Mouse (Mus musculus): ENCODE measurements at regions not wholly inside any gene's neighbourhood (a gene's known extent, or its start where the extent isn't known, plus 50 kb on each side); places are given as distances from the start of the nearest gene placed in this dataset.

- intact Hi-C loops (cut with DNase I), result no loop called here
- no peak for DNase-seq (ENCODE audit: low spot score in 2 of 2)
Observed at GRCm38 (mm10) chr2:117867409-117867808, 244.3 kb upstream of the Thbs1 start.

GRCm38 (mm10) chr2:117868857-117869256 is 242.8 kb upstream of the Thbs1 start:
- intact Hi-C loops (cut with DNase I), result no loop called here
- no peak for DNase-seq (ENCODE audit: low spot score in 2 of 2)

DNA sequence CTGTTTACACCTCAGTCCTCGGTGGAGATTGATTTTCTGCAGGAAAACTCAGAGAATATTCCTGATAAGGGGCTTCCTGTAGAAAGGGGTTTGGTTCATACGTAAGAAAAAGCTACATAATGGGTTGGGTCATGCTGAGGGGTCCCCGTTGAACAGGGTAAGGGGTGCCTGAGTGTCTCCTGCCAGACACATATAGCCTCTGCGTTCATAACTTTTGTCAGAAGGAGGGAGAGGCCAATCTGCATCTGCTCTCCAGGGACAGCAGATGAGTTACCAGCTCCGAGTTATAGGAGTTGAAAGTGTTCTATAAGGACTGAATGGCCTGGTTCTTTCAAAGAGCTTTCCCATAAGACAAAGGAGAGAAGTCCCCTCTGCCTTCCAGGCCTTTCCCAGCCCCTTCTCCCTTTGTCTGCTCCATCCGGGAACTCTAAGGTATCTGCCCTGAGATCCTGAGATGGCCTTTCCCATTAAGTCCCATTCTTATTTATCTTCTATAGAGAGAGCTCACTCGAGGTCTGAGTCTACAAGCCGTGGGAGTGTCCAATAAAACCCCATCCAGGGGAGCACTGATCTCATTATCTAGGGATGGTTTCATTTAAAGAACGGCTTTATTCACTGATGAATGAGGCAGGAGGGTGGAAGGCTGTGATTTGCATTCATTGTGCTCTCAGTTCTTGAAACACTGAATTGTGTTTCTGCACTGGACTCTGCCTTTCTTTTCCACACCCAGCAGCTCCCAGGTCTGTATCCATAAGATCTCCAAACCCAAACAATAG is 240.0 kb upstream of the Thbs1 start:
- no peak for DNase-seq (ENCODE audit: low spot score in 2 of 2)
- intact Hi-C loops (cut with DNase I), result no loop called here

GRCm38 (mm10) chr2:117877816-117878215 is 233.9 kb upstream of the Thbs1 start:
- intact Hi-C loops (cut with DNase I), result no loop called here
- DNase-seq (ENCODE audit: low spot score in 2 of 2), result no peak

DNA sequence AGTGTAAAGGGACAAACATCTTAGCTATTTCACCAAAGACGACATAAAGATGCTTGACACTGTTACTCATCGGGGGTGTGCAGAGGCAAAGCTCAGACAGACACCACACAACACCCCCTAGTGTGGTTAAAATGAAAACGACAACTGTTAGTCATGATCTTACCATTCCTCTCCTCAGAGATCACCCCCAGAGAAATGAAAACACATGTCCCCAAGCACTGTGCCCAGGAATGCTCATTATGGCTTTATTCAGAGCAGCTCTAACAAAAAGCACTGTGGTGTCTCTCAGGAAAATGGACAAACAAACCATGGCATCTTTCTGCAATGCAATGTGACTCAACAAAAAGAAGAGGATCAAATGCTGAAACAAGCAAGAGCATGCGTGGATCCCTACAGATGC is 229.5 kb upstream of the Thbs1 start:
- intact Hi-C loops (cut with DNase I), result no loop called here
- DNase-seq (ENCODE audit: low spot score in 2 of 2), result no peak

- DNase-seq (ENCODE audit: low spot score in 2 of 2), result no peak
- intact Hi-C loops (cut with DNase I), result no loop called here
Observed at GRCm38 (mm10) chr2:117882890-117883289, 228.8 kb upstream of the Thbs1 start.

- DNase-seq (ENCODE audit: low spot score in 2 of 2), result no peak
- intact Hi-C loops (cut with DNase I), result no loop called here
Observed at GRCm38 (mm10) chr2:117886516-117886915, 225.2 kb upstream of the Thbs1 start.

DNA sequence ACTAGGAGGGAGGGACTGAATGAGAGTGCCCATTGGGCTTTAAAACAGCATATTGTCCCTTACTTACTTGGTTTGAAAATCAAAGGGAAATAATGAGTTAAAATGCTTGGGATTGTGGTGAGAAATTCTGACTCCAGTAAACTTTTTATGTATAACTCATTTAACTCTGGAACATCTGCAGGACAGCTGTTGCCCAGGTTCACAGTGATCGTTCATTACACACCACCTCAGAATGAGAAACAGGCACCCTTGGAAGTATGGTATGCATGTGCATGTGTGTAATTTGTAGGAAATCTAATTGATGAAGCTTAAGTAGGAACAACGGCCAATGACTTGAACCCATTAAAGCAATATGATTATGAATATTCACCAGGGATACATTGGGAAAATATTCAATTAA is 210.4 kb upstream of the Thbs1 start:
- no peak for DNase-seq (ENCODE audit: low spot score in 2 of 2)
- intact Hi-C loops (cut with DNase I), result no loop called here

- intact Hi-C loops (cut with DNase I), result no loop called here
- DNase-seq (ENCODE audit: low spot score in 2 of 2), result no peak
Observed at GRCm38 (mm10) chr2:117902837-117903236, 208.8 kb upstream of the Thbs1 start.

GRCm38 (mm10) chr2:117903705-117904104 is 208.0 kb upstream of the Thbs1 start:
- intact Hi-C loops (cut with DNase I), result no loop called here
- DNase-seq (ENCODE audit: low spot score in 2 of 2), result no peak

GRCm38 (mm10) chr2:117906509-117906908 is 205.2 kb upstream of the Thbs1 start:
- intact Hi-C loops (cut with DNase I), result no loop called here
- no peak for DNase-seq (ENCODE audit: low spot score in 2 of 2)

GRCm38 (mm10) chr2:117910781-117911180 is 200.9 kb upstream of the Thbs1 start:
- no peak for DNase-seq (ENCODE audit: low spot score in 2 of 2)
- intact Hi-C loops (cut with DNase I), result no loop called here

DNA sequence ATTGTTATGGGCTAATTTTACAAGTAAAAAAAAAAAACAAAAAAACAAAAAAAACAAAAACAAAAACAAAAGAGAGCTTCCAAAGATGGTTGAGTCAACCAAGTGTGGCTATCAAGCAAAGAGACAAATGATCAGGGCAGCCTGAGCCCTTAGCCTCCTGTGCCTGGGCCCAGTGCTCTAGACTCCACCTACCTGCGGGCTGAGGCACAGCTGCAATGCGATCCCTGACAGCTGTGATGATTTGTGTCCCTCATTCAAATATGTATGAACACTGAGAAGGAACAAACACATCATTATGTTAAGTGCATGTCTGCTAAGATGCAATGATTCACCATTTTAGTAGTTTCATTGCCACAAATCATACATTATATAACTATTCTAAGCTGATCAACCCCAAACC is 199.0 kb upstream of the Thbs1 start:
- no peak for DNase-seq (ENCODE audit: low spot score in 2 of 2)
- intact Hi-C loops (cut with DNase I), result no loop called here

DNA sequence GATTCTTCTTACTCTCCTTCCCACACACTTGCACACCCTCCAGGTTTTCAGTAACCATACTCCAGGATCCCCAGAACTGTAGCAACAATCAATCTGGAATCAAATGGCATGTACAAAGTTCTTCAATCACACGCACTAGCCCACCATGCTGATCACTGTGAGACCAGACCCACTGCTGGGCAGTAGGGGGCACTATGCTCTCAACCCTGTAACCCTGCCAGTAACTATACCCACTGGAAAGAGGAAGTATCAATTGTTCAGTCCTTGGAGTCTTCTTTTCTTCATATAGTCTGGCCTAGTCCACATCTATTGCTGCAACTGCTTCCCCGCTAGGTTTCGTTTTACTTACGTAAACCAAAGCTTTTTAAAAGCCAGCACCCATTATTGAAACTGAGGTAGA is 197.8 kb upstream of the Thbs1 start:
- no peak for DNase-seq (ENCODE audit: low spot score in 2 of 2)
- intact Hi-C loops (cut with DNase I), result no loop called here

DNA sequence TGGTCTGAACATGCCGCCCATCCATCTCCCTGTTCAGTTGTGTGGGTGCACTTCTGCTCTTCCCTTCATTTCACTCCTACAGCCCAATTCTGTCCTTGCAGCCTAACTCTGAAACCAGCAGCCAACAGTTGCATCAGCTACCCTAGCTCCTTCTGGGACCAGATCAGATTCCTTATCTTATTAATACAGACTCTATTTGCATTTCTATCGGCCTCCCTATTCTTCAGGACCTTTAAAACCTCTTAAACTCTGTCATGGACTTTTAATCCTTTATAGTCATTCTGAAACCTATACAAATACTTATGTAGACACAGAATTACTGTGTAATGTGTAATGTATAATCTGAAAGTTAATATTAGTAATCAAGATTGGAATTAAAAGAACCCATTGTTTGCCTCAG is 195.9 kb upstream of the Thbs1 start:
- no peak for DNase-seq (ENCODE audit: low spot score in 2 of 2)
- intact Hi-C loops (cut with DNase I), result no loop called here

GRCm38 (mm10) chr2:117917181-117917580 is 194.5 kb upstream of the Thbs1 start:
- DNase-seq (ENCODE audit: low spot score in 2 of 2), result no peak
- intact Hi-C loops (cut with DNase I), result no loop called here

DNA sequence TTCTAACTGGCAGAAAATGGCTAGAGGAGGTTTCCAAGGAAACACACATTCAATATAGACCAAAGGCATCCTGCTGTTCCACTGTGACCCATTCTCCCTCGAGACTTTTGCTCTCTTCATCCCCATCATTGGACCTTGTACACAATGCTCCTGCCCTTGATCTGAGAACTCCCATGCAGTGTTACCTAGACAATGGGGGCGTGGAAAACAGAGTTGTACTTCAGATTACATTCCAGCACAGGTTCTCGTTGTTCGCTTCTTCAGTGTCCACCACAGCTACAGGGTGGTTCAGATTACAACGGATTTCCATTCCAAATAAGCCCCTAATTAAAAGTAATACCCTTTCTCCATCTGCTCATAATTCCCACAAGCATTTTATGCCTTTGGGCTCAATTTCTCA is 186.8 kb upstream of the Thbs1 start:
- DNase-seq (ENCODE audit: low spot score in 2 of 2), result no peak
- intact Hi-C loops (cut with DNase I), result no loop called here

- intact Hi-C loops (cut with DNase I), result no loop called here
- DNase-seq (ENCODE audit: low spot score in 2 of 2), result no peak
Observed at GRCm38 (mm10) chr2:117925412-117925811, 186.3 kb upstream of the Thbs1 start.

DNA sequence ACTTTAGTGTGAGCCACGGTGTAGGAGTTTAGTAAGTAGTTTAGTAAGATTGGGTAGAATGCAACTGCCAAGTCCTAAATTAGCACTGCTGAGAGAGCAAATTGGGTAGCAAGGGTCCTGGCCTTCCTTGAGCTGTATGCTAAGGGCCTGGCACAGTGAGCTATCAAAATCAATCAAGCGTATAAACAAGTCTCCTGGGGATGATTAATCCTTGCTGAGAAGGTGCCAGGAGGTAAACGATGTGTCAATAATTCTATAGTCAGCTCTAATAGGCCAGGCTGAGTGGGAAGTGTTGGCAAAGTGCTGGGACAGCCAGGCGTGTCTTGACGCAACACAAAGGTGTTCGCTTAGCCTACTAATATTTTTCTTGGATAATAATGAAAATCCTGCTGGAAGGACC is 183.6 kb upstream of the Thbs1 start:
- intact Hi-C loops (cut with DNase I), result no loop called here

DNA sequence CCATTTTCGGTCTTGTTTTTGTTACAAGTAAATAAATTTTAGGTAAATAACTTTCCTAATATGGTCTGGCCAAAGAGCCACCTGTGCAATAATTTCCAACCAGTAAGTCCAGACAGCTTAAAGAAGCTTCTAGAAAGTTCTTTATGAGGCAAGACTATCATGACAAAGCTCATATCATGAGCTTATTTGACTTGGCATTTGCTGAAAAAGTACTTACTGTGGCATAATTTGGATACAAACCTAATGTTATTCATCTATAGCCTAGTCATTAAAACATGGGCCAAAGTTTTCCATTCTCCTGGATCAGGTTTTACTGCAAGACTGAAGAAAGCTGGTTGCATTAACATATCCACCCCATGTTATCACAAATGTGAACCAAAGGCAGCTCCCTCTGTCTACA is 182.1 kb upstream of the Thbs1 start:
- DNase-seq (ENCODE audit: low spot score in 2 of 2), result no peak
- intact Hi-C loops (cut with DNase I), result no loop called here

More for the DNA sequence above, 183.6 kb upstream of the Thbs1 start:
- DNase-seq (ENCODE audit: low spot score in 2 of 2), result no peak

DNA sequence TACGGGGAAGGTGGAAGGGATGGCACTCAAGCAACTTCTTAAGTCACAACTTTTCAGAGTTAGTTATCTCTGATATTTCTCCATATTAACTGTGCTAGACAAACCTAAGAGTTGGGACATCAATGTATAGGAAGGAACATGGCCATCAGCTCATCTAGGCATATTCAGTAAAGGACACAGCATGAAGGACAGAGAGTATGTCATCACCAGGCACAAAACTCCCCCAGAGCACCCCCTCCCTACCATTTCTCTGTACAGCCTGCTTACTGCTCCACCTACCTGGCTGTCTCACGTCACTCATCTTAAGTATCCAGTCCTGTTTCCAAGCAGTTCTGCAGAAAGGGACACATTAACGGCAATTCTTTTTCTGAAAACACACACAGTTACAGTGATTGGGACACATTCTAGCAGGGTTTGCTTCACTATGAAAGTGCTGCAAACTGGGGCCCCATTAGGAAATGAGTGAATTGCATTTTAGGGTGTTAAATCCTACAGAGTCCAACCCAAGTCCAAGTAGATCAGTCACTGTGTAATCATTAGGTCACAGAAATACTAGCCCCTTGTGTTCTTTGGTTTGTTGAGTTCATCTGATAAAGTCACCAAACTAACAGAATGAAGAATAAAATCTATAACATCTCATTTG is 180.7 kb upstream of the Thbs1 start:
- intact Hi-C loops (cut with DNase I), result no loop called here
- no peak for DNase-seq (ENCODE audit: low spot score in 2 of 2)

DNA sequence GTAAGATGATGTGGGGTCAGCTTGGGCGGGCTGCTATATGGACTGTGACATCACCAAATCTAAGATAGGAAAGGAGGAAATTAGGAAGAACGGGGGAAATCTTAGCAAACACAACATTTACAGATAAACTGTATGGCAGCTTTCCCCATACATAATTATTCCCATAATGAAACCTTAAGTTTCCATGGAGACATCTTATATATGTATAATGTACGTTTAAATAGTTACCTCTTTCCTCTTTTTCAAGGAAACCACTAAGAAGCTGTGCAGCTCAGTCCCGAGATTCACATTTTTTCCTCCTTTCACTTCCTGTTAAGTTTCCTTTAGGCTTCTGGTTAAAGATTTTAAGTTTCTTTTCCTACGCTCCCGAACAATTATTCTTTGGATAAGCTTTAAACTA is 175.1 kb upstream of the Thbs1 start:
- no peak for DNase-seq (ENCODE audit: low spot score in 2 of 2)
- intact Hi-C loops (cut with DNase I), result no loop called here

Measured in left cerebral cortex, postnatal 36 days (tissue).